Mouse (Mus musculus) heart, embryonic 10.5 days (tissue): ENCODE measurements around the gene Pip4k2a. TPM values are rescaled to one million over a fixed set of nuclear protein-coding genes. Genes with fewer than 3 reads are reported as not detected.

Source experiments
- DNase-seq: peaks from one replicate; pipeline ENCODE4 v3.0.0-alpha.2; 2017; ENCODE audit warnings: low spot score
- H3K27ac ChIP-seq: fragments of 300-500 bp; sonication (generic); 2 replicates; pipeline ENCODE4 v1.5.1; 2016; ENCODE audit warnings: mild to moderate bottlenecking
- H3K27me3 ChIP-seq: fragments of 300-500 bp; sonication (generic); 2 replicates; pipeline ENCODE4 v1.6.1; 2016; ENCODE audit warnings: mild to moderate bottlenecking; ENCODE audit not compliant: poor library complexity, insufficient read depth, severe bottlenecking
- H3K36me3 ChIP-seq: fragments of 300-500 bp; sonication (generic); 2 replicates; pipeline ENCODE4 v1.6.1; 2016; ENCODE audit warnings: mild to moderate bottlenecking, moderate library complexity
- H3K4me1 ChIP-seq: fragments of 300-500 bp; sonication (generic); 2 replicates; pipeline ENCODE4 v1.6.1; 2016; ENCODE audit warnings: mild to moderate bottlenecking
- H3K4me3 ChIP-seq: fragments of 300-500 bp; sonication (generic); 2 replicates; pipeline ENCODE4 v1.5.1; 2016; ENCODE audit warnings: mild to moderate bottlenecking, moderate library complexity
- H3K9me3 ChIP-seq: fragments of 300-500 bp; sonication (generic); 2 replicates; pipeline ENCODE4 v1.6.1; 2016; ENCODE audit warnings: mild to moderate bottlenecking, moderate library complexity
- WGBS: fragments of 180-500 bp; shearing (Covaris S2); methylation state at CpG from one replicate; pipeline ENCODE4 v1.1.7; 2016; 5-methylcytosine and 5-hydroxymethylcytosine counted together
- polyA plus RNA-seq: library from polyadenylated mRNA; unstranded; fragments of >200 nt; fragmentation: Nextera tagmentation; extraction: Ambion mirVana; gene quantifications from 2 replicates; pipeline ENCODE4 v1.2.1, GENCODE M21; 2016

Gene Pip4k2a
- polyA plus RNA-seq, 1 experiment from 2014 or later: 12.0 TPM

DNA sequence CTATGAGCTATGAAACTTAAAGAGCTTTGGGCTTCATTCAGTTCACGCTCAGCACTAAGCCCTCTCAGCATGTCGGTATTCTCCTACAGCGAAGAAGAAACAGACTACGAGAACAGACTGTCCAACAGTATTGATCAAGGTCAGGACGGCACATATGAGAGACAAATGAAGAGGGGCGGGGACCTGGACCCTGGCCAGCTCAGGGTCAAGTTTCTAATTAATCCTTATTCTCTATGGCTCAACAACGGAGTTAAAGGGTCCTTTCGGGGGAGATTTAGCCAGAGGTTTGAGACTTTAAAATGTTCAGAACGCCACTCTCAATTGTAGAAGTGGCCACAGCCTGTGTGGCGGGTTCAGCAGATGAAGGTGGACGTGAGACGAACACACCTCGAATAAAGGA, 141.5 kb downstream of the Pip4k2a start:
- Histone ChIP-seq H3K4me1 (peaks cover 13% of the 10 kb centered on the region), H3K27me3 (no peaks in the 10 kb centered on the region), H3K27ac (no peak overlapping the region), H3K36me3 (0 out of 2 replicates have a peak, but pooled peaks cover 6% of the 10 kb centered on the region), H3K9me3 (no peaks in the 10 kb centered on the region), H3K4me3 (no peak overlapping the region)
- no peak for DNase-seq
- WGBS: 91% methylated on average over 13 of the region's 13 CpGs

DNA sequence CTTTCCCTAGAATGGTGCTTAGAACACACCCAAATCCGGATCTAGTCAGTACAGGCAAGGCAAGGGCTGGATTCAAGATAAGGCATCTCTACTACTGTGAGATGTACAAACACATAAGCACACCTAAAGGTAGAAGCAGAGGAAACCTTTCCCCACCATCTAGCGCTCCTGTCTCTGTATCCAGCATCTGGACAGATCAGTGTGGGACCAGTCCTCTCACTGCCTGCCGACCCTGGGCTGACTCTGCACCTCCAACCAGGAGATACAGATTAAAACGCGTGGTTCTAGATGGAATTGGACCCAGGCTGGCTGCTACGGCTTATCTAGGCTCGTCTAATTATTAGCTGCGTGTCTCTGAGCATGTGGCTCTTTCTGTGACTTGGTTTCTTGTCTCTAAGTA, 142.7 kb downstream of the Pip4k2a start:
- H3K36me3 ChIP-seq: 0 out of 2 replicates have a peak, but pooled peaks cover 6% of the 10 kb centered on the region
- no peak overlapping the region for H3K27ac ChIP-seq
- H3K4me1 ChIP-seq: peaks cover 10% of the 10 kb centered on the region
- no peak for DNase-seq
- H3K9me3 ChIP-seq: no peaks in the 10 kb centered on the region
- H3K4me3 ChIP-seq: no peak overlapping the region
- WGBS: 60% methylated on average over 8 of the region's 8 CpGs
- H3K27me3 ChIP-seq: no peaks in the 10 kb centered on the region

DNA sequence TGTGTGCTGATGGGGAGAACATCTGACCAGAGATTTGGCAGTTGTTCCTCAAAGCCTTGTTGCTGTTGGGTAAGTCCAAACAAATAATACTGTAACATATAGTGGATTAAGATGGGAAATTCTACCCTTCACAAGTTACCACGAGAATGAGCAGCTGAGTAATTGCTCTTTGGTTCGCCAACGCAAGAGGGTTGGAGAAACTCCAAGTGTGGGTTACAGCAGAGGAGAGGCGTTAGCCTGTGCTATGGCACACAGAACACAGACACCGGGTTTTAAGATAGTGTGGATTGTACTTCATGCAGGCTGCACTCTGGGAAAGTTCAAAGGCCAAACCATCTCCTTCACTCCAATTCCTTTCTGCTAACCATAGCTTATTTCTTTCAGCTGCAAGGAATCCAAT, 144.6 kb downstream of the Pip4k2a start:
- 90% methylated on average over 5 of the region's 5 CpGs for WGBS
- no peak for DNase-seq
- no peak overlapping the region for H3K4me3 ChIP-seq
- H3K4me1 ChIP-seq: peaks cover 9% of the 10 kb centered on the region
- H3K36me3 ChIP-seq: 0 out of 2 replicates have a peak, but pooled peaks cover 9% of the 10 kb centered on the region
- no peaks in the 10 kb centered on the region for H3K27me3 ChIP-seq
- no peaks in the 10 kb centered on the region for H3K9me3 ChIP-seq
- no peak overlapping the region for H3K27ac ChIP-seq

- H3K9me3 ChIP-seq: no peaks in the 10 kb centered on the region
- no peaks in the 10 kb centered on the region for H3K27me3 ChIP-seq
- H3K27ac ChIP-seq: no peak overlapping the region
- H3K4me3 ChIP-seq: no peak overlapping the region
- H3K4me1 ChIP-seq: peaks cover 7% of the 10 kb centered on the region
- DNase-seq: no peak
- peaks cover 16% of the 10 kb centered on the region; the same call in 1 of the 2 replicates for H3K36me3 ChIP-seq
- WGBS: 56% methylated on average over 8 of the region's 8 CpGs
Measured at GRCm38 (mm10) chr2:18850657-18851056, 147.3 kb downstream of the Pip4k2a start.

GRCm38 (mm10) chr2:18848074-18848629, 149.8 kb downstream of the Pip4k2a start:
- no peaks in the 10 kb centered on the region for H3K9me3 ChIP-seq
- H3K4me1 ChIP-seq: no peaks in the 10 kb centered on the region
- DNase-seq: no peak
- H3K27ac ChIP-seq: no peak overlapping the region
- WGBS: 87% methylated on average over 5 of the region's 5 CpGs
- no peaks in the 10 kb centered on the region for H3K27me3 ChIP-seq
- H3K36me3 ChIP-seq: peaks cover 35% of the 10 kb centered on the region
- H3K4me3 ChIP-seq: no peak overlapping the region

- Histone ChIP-seq H3K4me3 (no peak overlapping the region), H3K36me3 (peaks cover 25% of the 10 kb centered on the region), H3K9me3 (no peaks in the 10 kb centered on the region), H3K27me3 (no peaks in the 10 kb centered on the region), H3K4me1 (no peaks in the 10 kb centered on the region), H3K27ac (no peak overlapping the region)
- no peak for DNase-seq
- 86% methylated on average over 6 of the region's 6 CpGs for WGBS
Measured at GRCm38 (mm10) chr2:18842527-18842926, 155.4 kb downstream of the Pip4k2a start.

DNA sequence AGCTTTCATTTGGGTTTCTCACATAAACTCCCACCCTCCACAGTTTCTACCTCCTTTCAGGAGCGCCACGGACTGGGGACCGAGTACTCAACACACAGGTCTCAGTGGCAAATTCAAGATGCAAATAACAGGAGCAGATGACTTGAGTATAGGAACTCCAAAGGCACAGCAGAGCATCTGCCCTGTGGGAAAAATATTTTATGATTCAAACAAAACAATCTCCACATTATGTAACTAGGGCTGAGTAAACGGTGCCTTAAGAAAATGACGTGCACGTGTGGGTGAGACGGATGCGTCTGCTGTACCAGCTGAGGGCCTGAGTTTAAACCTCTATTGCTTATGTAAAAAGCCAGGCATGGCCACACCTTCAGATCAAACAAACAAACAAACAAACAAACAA, 156.9 kb downstream of the Pip4k2a start:
- H3K36me3 ChIP-seq: peaks cover 21% of the 10 kb centered on the region
- no peaks in the 10 kb centered on the region for H3K27me3 ChIP-seq
- no peak for DNase-seq
- H3K4me3 ChIP-seq: no peak overlapping the region
- no peaks in the 10 kb centered on the region for H3K4me1 ChIP-seq
- WGBS: 97% methylated on average over 8 of the region's 8 CpGs
- no peaks in the 10 kb centered on the region for H3K9me3 ChIP-seq
- H3K27ac ChIP-seq: no peak overlapping the region

- Histone ChIP-seq H3K27me3 (no peaks in the 10 kb centered on the region), H3K4me3 (no peak overlapping the region), H3K4me1 (no peaks in the 10 kb centered on the region), H3K9me3 (no peaks in the 10 kb centered on the region), H3K36me3 (0 out of 2 replicates have a peak, but pooled peaks cover 9% of the 10 kb centered on the region), H3K27ac (no peak overlapping the region)
- 88% methylated on average over 4 of the region's 4 CpGs for WGBS
- DNase-seq: no peak
Measured at GRCm38 (mm10) chr2:18839532-18839931, 158.4 kb downstream of the Pip4k2a start.

GRCm38 (mm10) chr2:18835266-18835908, 162.5 kb downstream of the Pip4k2a start:
- H3K36me3 ChIP-seq: no peaks in the 10 kb centered on the region
- H3K4me3 ChIP-seq: no peak overlapping the region
- H3K27ac ChIP-seq: no peak overlapping the region
- 89% methylated on average over 12 of the region's 12 CpGs for WGBS
- no peaks in the 10 kb centered on the region for H3K4me1 ChIP-seq
- DNase-seq: no peak
- no peaks in the 10 kb centered on the region for H3K27me3 ChIP-seq
- no peaks in the 10 kb centered on the region for H3K9me3 ChIP-seq

- H3K4me3 ChIP-seq: no peak overlapping the region
- 58% methylated on average over 9 of the region's 9 CpGs for WGBS
- H3K36me3 ChIP-seq: no peaks in the 10 kb centered on the region
- DNase-seq: no peak
- H3K4me1 ChIP-seq: no peaks in the 10 kb centered on the region
- no peak overlapping the region for H3K27ac ChIP-seq
- H3K27me3 ChIP-seq: no peaks in the 10 kb centered on the region
- H3K9me3 ChIP-seq: no peaks in the 10 kb centered on the region
Measured at GRCm38 (mm10) chr2:18833024-18833590, 164.8 kb downstream of the Pip4k2a start.

DNA sequence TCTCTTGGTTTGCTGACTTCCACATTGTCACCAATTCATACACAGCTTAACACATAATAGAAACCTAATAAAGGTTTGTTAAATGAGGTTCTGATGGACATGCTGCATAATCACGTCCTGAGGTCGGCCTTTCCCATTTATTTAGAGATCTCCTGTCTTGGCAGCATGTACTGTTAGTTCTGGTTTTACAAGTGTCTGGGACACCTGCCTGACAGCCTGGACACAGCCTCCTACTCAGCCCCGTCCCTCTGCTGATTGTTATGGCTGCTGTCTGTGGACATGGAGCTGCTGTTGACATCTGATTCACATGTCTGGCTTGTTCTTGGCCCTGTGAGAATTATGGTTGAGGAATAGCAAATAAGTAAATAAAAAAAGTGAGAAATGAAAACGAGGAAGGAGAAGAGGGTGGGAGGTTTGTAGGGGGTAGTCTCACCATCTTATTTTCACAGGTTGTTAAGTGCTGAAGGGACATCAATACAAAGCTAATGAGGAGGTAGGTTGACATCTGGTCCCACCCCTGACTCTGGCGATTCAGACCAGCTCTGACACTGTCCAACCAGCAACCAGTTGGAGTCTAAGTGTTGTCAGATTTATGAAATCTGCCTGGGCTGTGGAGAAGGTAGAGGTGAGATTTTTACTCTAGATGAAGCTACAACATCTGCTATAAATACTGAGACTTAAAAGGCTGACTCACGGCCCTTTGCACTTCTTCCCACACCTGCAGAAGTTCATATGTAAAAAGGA, 166.7 kb downstream of the Pip4k2a start:
- Histone ChIP-seq H3K9me3 (no peaks in the 10 kb centered on the region), H3K36me3 (no peaks in the 10 kb centered on the region), H3K27ac (no peak overlapping the region), H3K27me3 (no peaks in the 10 kb centered on the region), H3K4me3 (no peak overlapping the region), H3K4me1 (no peaks in the 10 kb centered on the region)
- DNase-seq: no peak
- 58% methylated on average over 6 of the region's 6 CpGs for WGBS

DNA sequence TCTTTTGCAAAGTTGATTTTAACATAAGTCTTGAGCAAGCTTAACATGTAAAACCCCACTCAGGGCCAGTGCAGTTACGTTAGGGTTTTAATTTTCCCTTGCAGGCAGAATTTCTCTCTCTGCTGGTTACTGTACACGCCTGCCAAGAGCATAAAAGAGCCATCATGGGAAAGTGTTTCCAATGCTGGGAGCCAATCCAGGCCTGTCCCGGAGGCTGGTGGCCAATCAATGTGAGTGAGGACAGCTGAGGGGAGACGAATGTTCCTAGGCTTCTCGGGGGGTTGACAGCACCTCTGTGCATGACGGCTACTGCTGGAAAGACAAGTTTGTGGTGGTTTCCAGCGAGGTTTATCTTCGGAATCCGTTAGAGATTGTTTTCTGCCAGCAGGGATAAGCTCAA, 175.2 kb downstream of the Pip4k2a start:
- no peaks in the 10 kb centered on the region for H3K9me3 ChIP-seq
- no peaks in the 10 kb centered on the region for H3K27me3 ChIP-seq
- WGBS: 19% methylated on average over 9 of the region's 9 CpGs
- H3K4me3 ChIP-seq: no peak overlapping the region; the same call in 1 of the 2 replicates
- no peak overlapping the region for H3K27ac ChIP-seq
- peak; percentile 76 for DNase-seq
- H3K36me3 ChIP-seq: no peaks in the 10 kb centered on the region
- H3K4me1 ChIP-seq: peaks cover 22% of the 10 kb centered on the region
